Mouse (Mus musculus): Measurements from ENCODE around the gene Anxa9. TPM values are rescaled to one million over a fixed set of nuclear protein-coding genes. Genes with fewer than 3 reads are reported as not detected.
A peak's percentile ranks its signal among the peaks of the same experiment; 100 is the strongest.

Anxa9 gene
- polyA plus RNA-seq, 1 experiment from 2014 or later, result 4.6 TPM

DNA sequence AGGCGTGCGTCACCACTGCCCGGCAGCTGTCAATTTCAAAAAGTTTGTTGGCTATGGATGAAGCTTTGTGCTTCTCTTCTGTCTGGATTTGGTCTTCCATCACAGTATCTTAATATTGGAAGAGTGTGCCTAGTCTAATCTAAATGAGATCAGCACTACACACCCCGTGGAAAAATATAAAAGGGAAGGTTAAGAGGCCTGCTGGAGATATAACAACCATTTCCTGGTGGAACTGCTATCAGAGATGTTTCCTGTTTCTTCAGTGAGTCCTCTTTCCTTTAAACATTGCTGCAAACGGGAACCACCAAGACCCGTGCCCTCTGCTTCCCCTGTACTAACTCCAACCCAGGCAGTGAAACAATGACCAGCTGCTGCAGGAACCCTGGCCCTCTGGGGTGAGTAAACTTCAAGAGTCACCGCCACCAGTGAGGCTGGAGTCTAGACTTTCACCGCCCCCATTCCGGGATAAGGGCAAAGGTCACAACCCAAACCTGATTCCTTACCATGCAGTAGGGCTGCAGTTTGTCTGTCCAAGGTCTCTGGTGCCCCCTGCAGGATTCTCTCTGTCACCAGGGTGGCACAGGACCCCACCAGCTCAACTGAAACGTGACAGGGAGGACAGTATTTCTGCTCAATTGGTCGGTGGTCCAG lies 43.8 kb downstream of the Anxa9 start:
- Histone ChIP-seq H3K4me3 (no peak overlapping the region), H3K27ac (peak overlapping the region; percentile 40; the same call in 1 of the 2 replicates), H3K36me3 (peaks cover 83% of the 10 kb centered on the region), H3K9ac (no peak overlapping the region), H3K4me1 (peaks cover 12% of the 10 kb centered on the region), H3K4me2 (no peak overlapping the region), H3K9me3 (replicated peaks) (no peaks in the 10 kb centered on the region), H3K27me3 (replicated peaks) (no peaks in the 10 kb centered on the region)
- peak; percentile 80 for ATAC-seq
- WGBS (ENCODE audit: insufficient replicate concordance), result 39% methylated on average over 11 of the region's 11 CpGs

DNA sequence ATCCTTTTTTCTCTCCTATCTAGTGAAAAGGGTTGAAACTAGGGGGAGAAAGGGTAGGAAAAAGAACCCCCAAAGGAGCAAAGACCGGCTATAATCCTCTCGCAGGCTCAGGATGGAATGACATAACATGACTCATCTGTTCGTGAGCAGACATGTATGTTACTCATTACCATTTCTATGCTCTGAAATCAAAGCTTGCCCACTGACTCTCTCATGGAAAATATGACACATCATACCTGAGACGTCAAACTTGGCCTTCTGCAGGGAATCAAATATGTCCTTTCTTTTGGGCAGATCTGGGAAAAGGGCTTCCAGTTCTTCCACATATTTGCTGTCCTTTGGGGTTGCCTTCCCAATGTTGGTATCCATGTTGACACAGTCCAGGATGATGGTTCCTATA lies 45.0 kb downstream of the Anxa9 start:
- H3K4me2 ChIP-seq, result no peak overlapping the region
- ATAC-seq, result no peak
- H3K27ac ChIP-seq, result no peak overlapping the region
- H3K36me3 ChIP-seq, result peaks cover 82% of the 10 kb centered on the region
- peaks cover 12% of the 10 kb centered on the region for H3K4me1 ChIP-seq
- no peaks in the 10 kb centered on the region for H3K27me3 ChIP-seq (replicated peaks)
- H3K9ac ChIP-seq, result no peak overlapping the region
- H3K9me3 ChIP-seq (replicated peaks), result no peaks in the 10 kb centered on the region
- no peak overlapping the region for H3K4me3 ChIP-seq
- 82% methylated on average over 4 of the region's 4 CpGs for WGBS (ENCODE audit: insufficient replicate concordance)

DNA sequence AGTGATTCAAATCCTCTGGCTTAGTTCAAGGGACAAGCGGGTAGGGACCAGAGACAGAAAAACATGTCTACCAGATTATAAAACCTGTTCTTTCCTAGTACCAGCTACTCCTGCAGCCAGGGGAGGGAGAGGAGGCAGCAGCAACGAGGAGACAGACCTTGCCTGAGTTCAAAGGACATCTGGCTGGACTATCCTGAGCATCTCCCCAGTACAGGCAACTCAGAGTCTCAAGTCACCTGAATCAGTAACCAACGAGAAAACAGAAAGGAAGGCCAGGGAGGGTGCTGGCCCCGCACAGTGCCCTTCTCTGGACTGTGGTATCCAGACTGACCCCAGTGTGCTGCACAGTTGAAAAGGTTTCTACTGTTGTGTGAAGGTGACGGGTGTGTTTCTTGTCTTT lies 50.0 kb downstream of the Anxa9 start:
- H3K9me3 ChIP-seq (replicated peaks), result no peaks in the 10 kb centered on the region
- no peaks in the 10 kb centered on the region for H3K4me1 ChIP-seq
- H3K4me3 ChIP-seq, result no peak overlapping the region
- ATAC-seq, result no peak
- no peaks in the 10 kb centered on the region for H3K27me3 ChIP-seq (replicated peaks)
- H3K9ac ChIP-seq, result no peak overlapping the region
- H3K27ac ChIP-seq, result no peak overlapping the region
- H3K4me2 ChIP-seq, result no peak overlapping the region
- H3K36me3 ChIP-seq, result peaks cover 84% of the 10 kb centered on the region
- 78% methylated on average over 5 of the region's 5 CpGs for WGBS (ENCODE audit: insufficient replicate concordance)

DNA sequence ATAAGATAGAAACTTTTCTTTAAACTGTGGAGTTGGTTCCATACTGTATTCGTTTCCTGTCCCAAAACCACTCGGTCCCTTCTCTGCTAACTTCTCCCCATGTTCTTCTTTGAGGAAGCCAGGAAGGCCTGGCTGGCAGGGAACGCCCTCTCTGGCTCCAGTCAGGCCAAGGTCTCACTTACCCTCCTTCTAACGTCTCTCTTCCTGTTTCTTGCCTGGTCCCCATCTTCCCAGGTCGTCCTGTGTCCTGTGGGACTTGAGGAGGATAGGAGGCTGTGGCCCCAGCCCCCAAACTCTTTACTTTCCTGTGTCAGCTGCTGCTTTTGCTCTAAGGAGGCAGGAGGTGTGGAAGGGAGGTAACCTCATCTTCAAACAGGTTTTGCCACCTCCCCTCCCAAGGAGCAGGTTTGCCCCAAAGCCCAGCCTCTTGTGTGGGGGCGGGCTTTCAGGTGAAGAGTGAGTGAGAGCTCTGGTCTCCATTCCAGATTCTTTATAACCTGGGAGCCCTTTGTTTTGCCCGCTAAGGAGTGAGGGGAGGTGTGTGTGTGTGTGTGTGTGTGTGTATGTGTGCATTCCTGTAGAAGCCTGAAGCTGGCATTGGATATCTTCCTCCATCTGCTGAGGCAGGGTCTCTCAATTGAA lies 56.1 kb downstream of the Anxa9 start, which contains the start of gene Bnipl:
TSS of gene Bnipl (minus strand) at position 411 of the 642 bp plus-strand sequence.
- 49% methylated on average over 7 of the region's 7 CpGs for WGBS (ENCODE audit: insufficient replicate concordance)
- H3K27me3 ChIP-seq (replicated peaks), result no peaks in the 10 kb centered on the region
- H3K4me2 ChIP-seq, result no peak within 1 kb of the TSS
- no peak within 1 kb of the TSS for H3K9ac ChIP-seq
- H3K36me3 ChIP-seq, result peaks cover 28% of the 10 kb centered on the region
- H3K27ac ChIP-seq, result no peak within 1 kb of the TSS
- no peaks in the 10 kb centered on the region for H3K9me3 ChIP-seq (replicated peaks)
- ATAC-seq, result no peak
- H3K4me1 ChIP-seq, result peaks cover 19% of the 10 kb centered on the region
- H3K4me3 ChIP-seq, result no peak within 1 kb of the TSS

DNA sequence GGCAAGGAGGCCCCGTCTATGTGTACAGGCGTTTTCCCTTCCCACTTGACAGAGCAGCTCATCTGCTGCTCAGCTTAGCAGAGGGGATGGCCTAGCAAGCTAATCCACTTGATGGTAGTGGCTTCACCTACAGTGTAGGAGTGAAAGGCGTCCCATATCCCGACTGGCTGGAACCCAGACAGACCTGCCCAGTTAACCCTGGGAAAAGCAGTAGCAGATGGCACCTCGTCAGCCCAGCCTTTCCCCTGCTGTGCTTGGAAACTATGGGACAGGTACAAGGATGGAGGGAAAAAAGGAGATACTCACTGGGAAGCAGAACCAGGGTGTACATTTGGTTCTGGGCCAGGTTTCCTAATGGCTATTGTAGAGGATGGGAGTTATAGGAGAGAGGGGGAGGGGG lies 56.6 kb downstream of the Anxa9 start:
- no peak for ATAC-seq

DNA sequence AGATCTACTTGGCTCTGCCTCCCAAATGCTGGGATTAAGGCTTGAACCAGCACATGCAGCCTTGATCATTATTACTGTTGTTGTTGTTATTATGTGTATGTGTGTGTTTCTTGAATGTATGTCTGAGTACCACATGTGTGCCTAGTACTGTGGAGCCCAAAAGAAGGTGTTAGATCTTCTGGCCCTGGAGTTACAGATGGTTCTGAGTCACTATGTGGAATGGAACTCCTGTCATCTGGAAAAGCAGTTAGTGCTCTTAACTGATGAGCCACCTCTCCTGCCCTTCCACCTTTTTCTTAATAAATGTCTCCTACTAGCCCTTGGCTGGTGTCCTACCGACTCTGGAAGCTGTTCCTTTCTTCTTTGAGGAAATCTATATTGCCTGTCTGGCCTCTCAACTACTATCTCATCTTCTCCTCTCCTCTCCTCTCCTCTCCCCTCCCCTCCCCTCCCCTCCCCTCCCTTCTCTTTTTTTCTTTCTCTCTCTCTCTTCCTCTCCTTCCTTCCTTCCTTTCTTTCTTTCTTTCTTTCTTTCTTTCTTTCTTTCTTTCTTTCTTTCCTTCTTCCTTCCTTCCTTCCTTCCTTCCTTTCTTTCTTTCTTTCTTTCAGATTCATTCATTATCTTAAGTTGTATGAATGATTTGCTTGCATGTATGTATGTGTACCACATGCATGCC lies 59.2 kb downstream of the Anxa9 start:
- Histone ChIP-seq H3K36me3 (peaks cover under 1% of the 10 kb centered on the region), H3K9ac (no peak overlapping the region), H3K4me3 (no peak overlapping the region), H3K9me3 (replicated peaks) (no peaks in the 10 kb centered on the region), H3K4me2 (no peak overlapping the region), H3K27ac (no peak overlapping the region), H3K4me1 (peaks cover 19% of the 10 kb centered on the region), H3K27me3 (replicated peaks) (no peaks in the 10 kb centered on the region)
- 40% methylated on average over 1 of the region's 1 CpGs for WGBS (ENCODE audit: insufficient replicate concordance)
- no peak for ATAC-seq

More for the DNA sequence above, 56.6 kb downstream of the Anxa9 start:
- no peaks in the 10 kb centered on the region for H3K9me3 ChIP-seq (replicated peaks)
- peaks cover 19% of the 10 kb centered on the region for H3K4me1 ChIP-seq
- no peak overlapping the region for H3K4me3 ChIP-seq
- H3K27ac ChIP-seq, result no peak overlapping the region
- WGBS (ENCODE audit: insufficient replicate concordance), result 71% methylated on average over 5 of the region's 5 CpGs
- no peaks in the 10 kb centered on the region for H3K27me3 ChIP-seq (replicated peaks)
- no peak overlapping the region for H3K4me2 ChIP-seq
- H3K9ac ChIP-seq, result no peak overlapping the region
- H3K36me3 ChIP-seq, result peaks cover 22% of the 10 kb centered on the region

DNA sequence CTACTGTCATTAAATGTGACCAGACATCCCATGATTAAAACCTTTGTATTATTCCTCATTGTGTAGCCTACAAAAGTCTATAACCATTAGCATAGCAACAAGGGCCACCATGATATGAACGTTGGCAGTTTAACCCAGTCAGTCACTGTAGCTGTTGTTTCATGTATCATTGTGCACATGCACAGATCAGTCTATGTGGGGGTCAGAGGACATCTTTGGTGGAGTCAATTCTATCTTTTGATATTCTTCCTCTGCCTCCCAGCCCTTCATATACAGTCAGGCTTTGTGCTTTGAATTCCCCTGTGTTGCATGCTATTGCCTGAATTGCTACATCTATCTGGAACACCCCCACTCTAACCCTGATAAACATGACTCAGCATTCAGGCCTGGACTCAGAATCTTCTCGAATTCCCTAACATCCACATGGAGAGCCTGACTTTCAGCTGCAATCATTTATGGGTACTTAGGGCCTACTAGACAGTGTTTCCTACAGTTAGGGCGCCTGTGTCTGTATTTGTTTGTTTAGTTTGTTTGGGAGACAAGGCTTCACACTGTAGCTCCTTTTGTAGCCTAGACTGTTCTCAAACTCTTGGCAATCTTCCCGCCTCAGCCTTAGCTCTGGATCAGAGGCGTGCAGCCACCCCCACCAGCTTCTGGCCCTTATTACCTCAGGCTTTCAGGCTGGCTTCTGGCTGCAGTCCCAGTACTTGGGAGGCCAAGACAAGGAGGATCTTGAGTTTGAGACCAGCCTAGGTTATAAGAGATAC lies 60.3 kb downstream of the Anxa9 start:
- H3K27me3 ChIP-seq (replicated peaks), result no peaks in the 10 kb centered on the region
- peaks cover 19% of the 10 kb centered on the region for H3K4me1 ChIP-seq
- H3K4me2 ChIP-seq, result no peak overlapping the region
- 68% methylated on average over 5 of the region's 5 CpGs for WGBS (ENCODE audit: insufficient replicate concordance)
- H3K27ac ChIP-seq, result peak overlapping the region; percentile 32; the same call in 1 of the 2 replicates
- no peaks in the 10 kb centered on the region; the same call in 1 of the 2 replicates for H3K36me3 ChIP-seq
- no peak for ATAC-seq
- H3K4me3 ChIP-seq, result no peak overlapping the region
- H3K9me3 ChIP-seq (replicated peaks), result no peaks in the 10 kb centered on the region
- H3K9ac ChIP-seq, result no peak overlapping the region

Other genes with a start within 250 kb of the Anxa9 start
- gene Pip5k1a, start 200.2 kb downstream of the Anxa9 start, polyA plus RNA-seq (2016; fragmentation: Nextera tagmentation; extraction: Ambion mirVana), result 11.3 and 11.5 TPM in 2 replicates
- 53.7 and 56.2 TPM in 2 replicates for gene Vps72, start 196.2 kb downstream of the Anxa9 start, polyA plus RNA-seq (2016; fragmentation: Nextera tagmentation; extraction: Ambion mirVana)
- gene Tmod4, start 182.7 kb downstream of the Anxa9 start, polyA plus RNA-seq (2016; fragmentation: Nextera tagmentation; extraction: Ambion mirVana), result 0.19 and 0.51 TPM in 2 replicates
- 38.2 and 39.7 TPM in 2 replicates for gene Scnm1, start 173.2 kb downstream of the Anxa9 start, polyA plus RNA-seq (2016; fragmentation: Nextera tagmentation; extraction: Ambion mirVana)
- 7.9 and 8.6 TPM in 2 replicates for gene Lysmd1, start 173.1 kb downstream of the Anxa9 start, polyA plus RNA-seq (2016; fragmentation: Nextera tagmentation; extraction: Ambion mirVana)
- gene Tnfaip8l2, start 164.8 kb downstream of the Anxa9 start, polyA plus RNA-seq (2016; fragmentation: Nextera tagmentation; extraction: Ambion mirVana), result 5.1 and 5.3 TPM in 2 replicates
- gene Sema6c, start 146.7 kb downstream of the Anxa9 start, polyA plus RNA-seq (2016; fragmentation: Nextera tagmentation; extraction: Ambion mirVana), result 1.9 and 2.1 TPM in 2 replicates
- gene Gabpb2, start 89.3 kb downstream of the Anxa9 start, polyA plus RNA-seq (2016; fragmentation: Nextera tagmentation; extraction: Ambion mirVana), result 11.0 and 11.4 TPM in 2 replicates
- gene Cdc42se1, start 78.4 kb downstream of the Anxa9 start, polyA plus RNA-seq (2016; fragmentation: Nextera tagmentation; extraction: Ambion mirVana), result 59.6 and 60.9 TPM in 2 replicates
- 4.3 and 4.5 TPM in 2 replicates for gene Mllt11, start 75.0 kb downstream of the Anxa9 start, polyA plus RNA-seq (2016; fragmentation: Nextera tagmentation; extraction: Ambion mirVana)
- gene Gm128, start 65.6 kb downstream of the Anxa9 start, polyA plus RNA-seq (2016; fragmentation: Nextera tagmentation; extraction: Ambion mirVana), result 0.33 and 0.38 TPM in 2 replicates
- gene Bnipl, start 56.0 kb downstream of the Anxa9 start, polyA plus RNA-seq (2016; fragmentation: Nextera tagmentation; extraction: Ambion mirVana), result not detected in 2 replicates
- gene Mindy1, start 25.8 kb downstream of the Anxa9 start, polyA plus RNA-seq (2016; fragmentation: Nextera tagmentation; extraction: Ambion mirVana), result 18.8 and 22.5 TPM in 2 replicates
- 11.8 and 12.1 TPM in 2 replicates for gene Prune1, start 25.1 kb downstream of the Anxa9 start, polyA plus RNA-seq (2016; fragmentation: Nextera tagmentation; extraction: Ambion mirVana)
- 134 and 135 TPM in 2 replicates for gene Cers2, start 7.6 kb upstream of the Anxa9 start, polyA plus RNA-seq (2016; fragmentation: Nextera tagmentation; extraction: Ambion mirVana)
- gene Setdb1, start 50.0 kb upstream of the Anxa9 start, polyA plus RNA-seq (2016; fragmentation: Nextera tagmentation; extraction: Ambion mirVana), result 31.0 and 31.6 TPM in 2 replicates
- gene 4930558C23Rik, start 95.7 kb upstream of the Anxa9 start, polyA plus RNA-seq (2016; fragmentation: Nextera tagmentation; extraction: Ambion mirVana), result not detected in 2 replicates
- gene Arnt, start 127.2 kb upstream of the Anxa9 start, polyA plus RNA-seq (2016; fragmentation: Nextera tagmentation; extraction: Ambion mirVana), result 22.8 and 25.8 TPM in 2 replicates
- 1.4 and 1.7 TPM in 2 replicates for gene Ctsk, start 192.1 kb upstream of the Anxa9 start, polyA plus RNA-seq (2016; fragmentation: Nextera tagmentation; extraction: Ambion mirVana)
- 13.4 and 14.7 TPM in 2 replicates for gene Ctss, start 219.6 kb upstream of the Anxa9 start, polyA plus RNA-seq (2016; fragmentation: Nextera tagmentation; extraction: Ambion mirVana)

All from liver, embryonic 12.5 days (tissue).